Mouse (Mus musculus) myocyte (in vitro differentiated cells): ENCODE measurements around the gene Kat2b.

ENCODE experiments used
- E2F4 ChIP-seq: IDR thresholded peaks from one replicate; pipeline ENCODE4 v1.6.1; 2011; ENCODE audit warnings: mild to moderate bottlenecking, control low read depth, moderate library complexity; ENCODE audit not compliant: insufficient read depth
- POLR2A ChIP-seq: IDR thresholded peaks from one replicate; pipeline ENCODE4 v1.6.1; 2011; ENCODE audit warnings: low read depth, mild to moderate bottlenecking, control low read depth, moderate library complexity; ENCODE audit not compliant: insufficient read length
- REST ChIP-seq: IDR thresholded peaks from one replicate; pipeline ENCODE4 v1.6.1; 2011; ENCODE audit warnings: mild to moderate bottlenecking, control low read depth, moderate library complexity; ENCODE audit not compliant: insufficient read depth, insufficient read length
- TCF3 ChIP-seq: IDR thresholded peaks from one replicate; pipeline ENCODE4 v1.6.1; 2011; ENCODE audit warnings: low read depth, control low read depth; ENCODE audit not compliant: insufficient read length
- USF1 ChIP-seq: IDR thresholded peaks from one replicate; pipeline ENCODE4 v1.6.1; 2011; ENCODE audit warnings: low read depth, mild to moderate bottlenecking, control low read depth, moderate library complexity

GRCm38 (mm10) chr17:53688877-53689802, 122.5 kb downstream of the Kat2b start, which contains the start of gene Sgo1:
- TF ChIP-seq POLR2A = peak; percentile 60
- no peak for TF ChIP-seq REST
- peak; percentile 99 for TF ChIP-seq USF1
- TF ChIP-seq TCF3 = no peak
- TF ChIP-seq E2F4 = peak; percentile 95
